Mouse (Mus musculus): ENCODE data around the gene Gm20696.

The Gm20696 gene

DNA sequence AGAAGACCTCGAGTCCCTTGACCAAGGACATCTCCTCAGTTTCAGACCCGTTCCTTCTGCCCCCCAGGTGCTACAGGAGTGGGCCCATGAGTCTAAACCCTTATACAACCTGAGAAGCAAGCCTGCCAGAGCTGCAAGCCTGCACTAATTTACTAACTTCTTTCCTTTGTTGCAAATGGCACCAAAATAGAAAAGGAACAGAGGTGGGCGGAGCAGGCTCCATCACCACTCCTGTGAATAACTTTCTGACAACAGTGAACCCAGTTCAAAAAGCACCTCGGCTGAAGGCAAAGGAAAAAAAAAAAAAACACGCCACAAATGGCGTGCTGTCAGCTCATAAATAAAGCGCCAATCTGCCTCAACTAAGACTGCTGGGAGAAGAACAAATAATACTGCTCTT lies 225.5 kb downstream of the Gm20696 start:
- no peak for DNase-seq (ENCODE audit: low read depth, low spot score)

GRCm38 (mm10) chr6:99440606-99441005 lies 226.0 kb downstream of the Gm20696 start:
- no peak for DNase-seq (ENCODE audit: low read depth, low spot score)

DNA sequence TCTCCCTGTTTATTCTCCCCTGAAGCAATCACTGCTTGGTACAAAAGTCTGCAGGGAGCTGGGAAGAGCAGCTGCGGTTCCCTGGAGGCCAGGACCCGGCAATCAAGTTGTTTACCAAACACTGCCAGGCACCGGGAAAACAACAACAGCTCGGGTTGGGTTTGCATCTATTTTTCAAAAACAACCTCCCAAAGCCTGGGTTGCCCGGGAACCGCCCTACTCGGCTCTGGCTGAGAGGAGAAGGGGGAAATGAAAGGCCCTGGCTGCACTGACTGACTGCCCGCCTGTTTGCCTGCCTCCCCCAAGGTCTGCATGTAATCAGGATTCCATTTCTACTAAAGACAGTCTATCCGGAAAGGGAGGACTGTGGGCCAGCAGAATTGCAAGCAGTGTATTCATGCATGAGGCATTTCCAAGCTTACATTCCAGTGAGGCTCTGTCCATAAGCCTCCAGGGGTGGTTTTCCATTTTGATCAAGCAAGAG lies 226.7 kb downstream of the Gm20696 start:
- DNase-seq (ENCODE audit: low read depth, low spot score) = no peak

DNA sequence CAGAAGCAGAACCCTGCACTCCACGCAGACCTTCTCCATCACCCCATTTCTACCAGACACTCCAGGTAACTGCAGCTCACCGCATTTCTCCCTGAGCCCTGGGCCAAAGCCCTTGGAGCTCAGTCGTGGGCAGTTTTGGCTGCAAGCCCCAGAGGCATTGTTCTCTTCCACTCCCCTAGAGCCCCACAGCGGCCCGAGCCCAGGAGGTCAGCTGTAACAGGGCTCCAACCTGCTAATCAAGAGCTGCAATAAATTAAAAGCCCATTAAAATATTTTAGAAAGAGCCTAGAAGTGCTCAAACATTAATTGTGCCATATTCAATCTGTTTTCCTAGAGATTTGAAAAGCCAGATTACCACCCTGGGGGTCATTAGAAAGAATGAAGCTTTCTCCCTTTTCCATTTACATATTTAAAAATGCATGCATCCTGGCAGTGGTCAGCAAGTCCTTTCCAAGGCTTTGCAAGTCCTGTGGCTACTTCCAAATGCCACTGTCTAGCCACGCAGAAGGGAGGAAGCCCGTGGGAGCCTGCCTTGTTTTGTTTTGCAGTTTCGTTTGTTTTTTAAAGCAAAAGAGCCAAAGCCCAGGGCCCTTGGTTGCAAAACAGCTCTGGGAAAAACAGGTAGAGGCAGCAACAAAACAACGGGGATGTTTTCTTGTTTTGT lies 227.3 kb downstream of the Gm20696 start:
- DNase-seq (ENCODE audit: low read depth, low spot score) = no peak

- no peak for DNase-seq (ENCODE audit: low read depth, low spot score)
These were observed 230.2 kb downstream of the Gm20696 start for GRCm38 (mm10) chr6:99436371-99436770.

DNA sequence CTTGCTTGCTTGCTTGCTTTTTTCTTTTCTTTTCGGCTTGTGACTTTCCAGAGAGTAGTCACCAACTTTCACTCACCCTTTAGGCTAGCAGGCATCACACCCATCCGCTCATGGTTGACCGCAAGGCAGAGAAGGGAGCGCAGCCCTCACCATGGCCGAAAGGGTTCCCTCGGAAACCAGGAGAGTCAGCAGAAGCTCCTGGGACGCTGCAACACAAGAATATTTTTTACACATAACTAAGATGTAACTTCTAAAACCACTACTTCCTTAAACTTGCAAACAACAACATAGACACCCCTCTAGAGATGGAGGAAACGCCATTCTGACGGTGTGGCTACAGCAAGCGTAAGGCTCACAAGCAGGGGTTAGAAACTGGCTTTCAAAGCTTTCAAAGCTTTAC lies 231.5 kb downstream of the Gm20696 start:
- DNase-seq (ENCODE audit: low read depth, low spot score) = no peak

DNA sequence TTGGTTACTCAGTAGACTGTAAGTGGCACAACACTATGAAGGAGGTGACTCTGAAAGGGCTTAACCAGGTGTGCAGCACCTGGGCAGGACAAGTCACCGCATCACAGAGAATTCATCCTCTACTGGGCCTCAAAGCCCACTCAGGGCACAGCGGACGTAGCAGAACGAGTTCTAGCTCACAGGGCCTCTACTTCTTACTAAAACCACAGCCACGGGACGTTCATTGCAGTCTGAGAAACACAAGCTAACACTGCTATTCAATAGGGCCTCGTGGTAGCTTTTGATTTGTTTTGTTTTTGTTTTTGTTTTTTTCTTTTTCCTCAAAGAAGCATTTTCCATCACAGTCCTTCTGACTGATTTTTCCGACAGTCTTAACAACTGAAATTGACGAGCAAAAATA lies 233.6 kb downstream of the Gm20696 start:
- DNase-seq (ENCODE audit: low read depth, low spot score) = no peak

GRCm38 (mm10) chr6:99431941-99432340 lies 234.7 kb downstream of the Gm20696 start:
- DNase-seq (ENCODE audit: low read depth, low spot score) = no peak

DNA sequence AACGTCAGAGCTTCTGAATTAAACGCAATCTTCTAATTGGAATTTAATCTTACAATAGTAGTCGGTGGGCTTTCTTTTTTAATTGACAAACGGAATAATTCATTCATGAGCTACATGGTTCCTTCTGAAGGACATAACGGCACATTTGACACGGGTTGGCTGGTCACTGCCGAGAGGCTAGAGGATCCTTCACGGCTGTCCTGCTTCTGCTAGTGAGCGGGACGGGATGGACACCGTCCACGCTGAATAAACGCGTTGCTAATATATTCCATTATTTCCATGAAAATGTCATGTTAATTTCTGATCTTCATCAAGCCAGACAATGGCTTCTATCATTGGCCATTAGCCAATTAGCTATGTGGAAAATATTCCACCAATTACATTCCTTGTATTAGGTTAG lies 236.0 kb downstream of the Gm20696 start:
- DNase-seq (ENCODE audit: low read depth, low spot score) = no peak

- no peak for DNase-seq (ENCODE audit: low read depth, low spot score)
These were observed 237.0 kb downstream of the Gm20696 start for GRCm38 (mm10) chr6:99429378-99430131.

DNA sequence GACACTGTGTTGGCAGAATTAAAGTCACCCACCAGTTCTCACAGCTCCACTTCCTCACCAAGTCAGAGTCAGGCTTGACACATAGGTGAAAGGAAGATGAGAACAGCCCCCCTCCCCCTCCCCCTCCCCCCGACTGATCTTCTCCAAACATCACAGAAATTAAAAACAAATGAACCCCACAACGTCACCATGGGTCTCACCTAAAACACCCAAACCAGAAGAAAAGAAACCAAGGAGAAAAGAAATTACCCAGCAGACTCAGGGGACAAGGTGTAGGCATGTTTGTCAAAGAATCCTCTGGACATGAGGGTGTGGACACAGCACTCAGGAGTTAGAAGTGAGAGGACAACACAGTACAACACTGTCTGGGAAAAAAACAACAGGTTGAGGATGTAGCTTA lies 237.6 kb downstream of the Gm20696 start:
- no peak for DNase-seq (ENCODE audit: low read depth, low spot score)

DNA sequence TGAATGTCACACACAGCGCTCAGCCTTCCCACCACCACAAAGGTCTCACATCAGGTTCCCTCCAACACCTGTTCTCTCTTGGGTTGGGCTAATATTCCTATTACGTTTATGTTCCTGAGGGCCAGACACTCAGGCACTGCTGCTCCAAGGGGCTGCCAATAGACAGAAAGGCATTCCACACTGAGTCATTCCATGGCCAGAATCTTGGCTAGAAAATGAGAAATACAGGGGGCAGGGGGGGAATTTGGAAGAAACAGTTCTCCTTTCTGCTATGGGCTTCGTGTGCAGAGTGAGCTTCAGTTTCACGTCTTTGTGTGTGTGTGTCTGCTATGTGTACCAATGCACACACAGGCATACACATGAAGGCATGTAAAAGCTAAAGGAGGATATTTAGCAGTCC lies 239.3 kb downstream of the Gm20696 start:
- no peak for DNase-seq (ENCODE audit: low read depth, low spot score)

DNA sequence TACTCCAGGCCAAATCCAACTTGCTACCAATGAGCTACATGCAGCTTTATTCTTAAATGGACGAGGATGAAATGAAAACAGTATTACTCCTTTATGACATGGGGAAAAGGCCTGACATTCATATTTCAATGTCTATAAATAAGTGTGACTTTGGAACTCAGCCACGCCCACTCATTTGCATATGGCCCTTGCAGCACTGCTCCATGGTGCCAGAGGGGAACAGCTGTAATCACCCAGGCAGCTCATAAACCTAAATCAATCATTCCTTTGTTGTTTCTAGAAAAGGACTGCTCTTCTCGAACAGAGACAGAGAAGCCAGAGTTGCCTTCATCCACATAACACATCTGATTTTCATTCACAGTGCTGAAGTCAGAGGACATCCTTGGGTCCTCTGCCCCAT lies 241.6 kb downstream of the Gm20696 start:
- DNase-seq (ENCODE audit: low read depth, low spot score) = no peak

DNA sequence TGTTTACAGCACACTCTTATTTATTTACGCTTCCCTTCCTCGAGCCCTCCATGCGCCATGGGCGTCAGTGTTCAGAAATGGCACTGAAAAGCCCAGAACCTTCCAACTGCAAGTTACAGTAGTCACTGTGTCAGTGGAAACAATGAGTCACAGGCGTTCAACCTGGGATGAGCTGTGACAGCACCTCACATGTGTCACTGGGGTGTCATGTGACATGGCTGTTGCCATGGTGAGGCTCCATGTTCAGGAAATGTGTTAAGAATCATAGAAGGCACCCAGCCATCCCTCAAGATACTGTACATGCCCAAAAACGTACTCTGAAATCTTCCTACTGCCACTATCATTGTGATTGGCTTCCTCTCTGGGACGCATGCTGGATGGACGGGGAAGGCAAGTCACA lies 245.9 kb downstream of the Gm20696 start:
- DNase-seq (ENCODE audit: low read depth, low spot score) = no peak

DNA sequence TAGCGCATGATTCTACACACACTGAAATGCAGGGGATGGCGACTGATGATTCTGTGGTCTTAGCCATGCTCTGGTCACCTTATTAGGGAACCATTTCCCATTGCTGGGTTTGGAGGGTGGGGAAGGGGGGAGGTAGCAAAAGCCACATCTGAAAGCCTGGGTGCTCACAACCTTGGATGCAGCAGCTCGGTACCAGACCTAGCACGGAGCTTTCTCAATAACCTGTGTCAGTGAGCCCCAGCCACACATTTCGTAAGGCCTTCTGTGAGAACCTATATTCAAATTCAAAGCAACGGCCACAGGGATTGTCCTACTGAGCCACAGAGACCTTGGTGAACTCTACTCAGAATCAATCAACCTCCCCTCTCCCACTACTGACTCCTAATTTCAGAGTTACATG lies 254.0 kb downstream of the Gm20696 start:
- DNase-seq (ENCODE audit: low read depth, low spot score) = no peak

DNA sequence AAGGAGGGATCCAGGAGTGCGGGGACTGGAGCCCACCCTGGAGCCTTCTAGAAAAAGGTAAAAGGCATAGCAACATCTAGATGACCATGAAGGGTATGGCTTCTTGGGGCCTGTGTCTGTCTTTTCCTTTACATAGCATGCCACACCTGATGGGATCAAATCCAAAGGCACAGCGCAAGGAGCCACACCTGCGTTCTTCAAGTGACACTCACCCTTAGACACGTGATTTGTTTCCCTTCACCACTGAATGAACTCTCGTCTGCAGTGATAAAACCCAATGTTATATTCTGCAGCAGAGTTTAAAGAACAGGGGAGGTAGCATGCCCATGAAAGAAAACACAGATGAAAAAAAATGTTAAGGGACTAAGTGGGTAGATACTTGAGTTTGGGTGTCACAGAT lies 257.0 kb downstream of the Gm20696 start:
- no peak for DNase-seq (ENCODE audit: low read depth, low spot score)

DNA sequence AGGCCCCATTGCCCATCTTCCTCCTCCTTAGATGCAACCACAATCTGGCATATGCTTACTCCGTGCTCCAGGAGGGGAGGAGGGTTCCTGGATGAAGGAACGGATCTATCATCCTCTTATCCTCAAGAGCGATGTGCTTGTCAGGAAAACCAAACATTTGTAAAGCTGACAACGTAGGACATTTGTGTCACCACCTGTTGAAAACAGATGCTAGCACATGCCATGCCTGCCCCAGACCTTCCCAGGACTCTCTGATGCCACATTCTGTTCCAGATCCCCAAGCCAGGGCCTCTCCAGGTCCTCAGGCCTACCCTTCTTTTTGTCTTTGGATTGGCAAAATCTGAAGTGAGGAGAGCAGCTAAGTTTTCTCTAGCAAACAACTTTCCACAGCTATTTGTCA lies 257.7 kb downstream of the Gm20696 start:
- no peak for DNase-seq (ENCODE audit: low read depth, low spot score)

DNA sequence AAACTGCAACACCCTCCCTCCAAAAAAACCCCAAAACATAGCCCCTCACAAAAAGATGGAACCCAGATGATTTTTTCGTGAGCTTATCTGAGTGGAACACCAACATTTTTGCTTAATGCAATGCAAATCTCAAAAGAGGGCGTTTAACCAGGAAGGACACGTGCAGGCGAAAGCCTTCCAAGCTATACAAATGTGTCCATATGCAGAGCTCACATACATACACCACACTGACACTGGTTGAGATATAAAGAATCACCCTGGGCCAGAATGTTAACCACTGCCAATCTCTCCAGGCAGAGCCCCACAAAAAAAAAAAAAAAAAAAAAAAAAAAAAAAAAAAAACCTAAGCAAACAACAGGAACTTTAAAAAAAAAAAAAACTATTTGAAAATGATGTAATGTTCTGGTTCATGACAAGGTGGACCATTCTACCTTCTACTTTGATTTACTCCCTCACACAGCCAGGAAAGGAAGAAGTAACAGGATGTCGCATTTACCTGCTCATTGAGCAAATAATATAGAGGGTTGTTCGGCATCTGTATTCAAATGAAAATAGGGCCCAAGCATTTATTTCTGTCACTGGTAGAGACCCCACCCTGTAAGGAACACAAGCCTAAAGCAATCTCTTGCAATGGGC lies 262.7 kb downstream of the Gm20696 start:
- DNase-seq (ENCODE audit: low read depth, low spot score) = no peak

GRCm38 (mm10) chr6:99402941-99403340 lies 263.7 kb downstream of the Gm20696 start:
- DNase-seq (ENCODE audit: low read depth, low spot score) = no peak

GRCm38 (mm10) chr6:99402370-99402769 lies 264.2 kb downstream of the Gm20696 start:
- DNase-seq (ENCODE audit: low read depth, low spot score) = no peak

DNA sequence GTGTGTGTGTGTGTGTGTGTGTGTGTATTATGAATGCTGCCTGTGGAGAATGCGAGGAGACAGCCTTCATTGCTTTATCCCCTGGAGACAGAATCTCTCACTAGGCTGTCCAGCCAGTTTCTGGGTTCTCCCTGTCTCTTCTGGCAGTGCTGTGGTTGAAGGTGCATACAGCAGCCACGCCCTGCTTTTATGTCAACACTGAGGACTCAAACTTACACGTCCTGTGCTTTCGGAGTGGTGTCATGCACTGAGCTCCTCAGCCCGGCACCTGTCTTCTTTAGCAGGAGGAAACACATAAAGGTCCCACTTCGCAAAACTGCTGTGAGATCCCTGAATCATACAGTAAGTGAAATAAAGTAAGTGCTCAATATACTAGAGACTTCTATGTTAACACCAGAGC lies 264.8 kb downstream of the Gm20696 start:
- no peak for DNase-seq (ENCODE audit: low read depth, low spot score)

DNA sequence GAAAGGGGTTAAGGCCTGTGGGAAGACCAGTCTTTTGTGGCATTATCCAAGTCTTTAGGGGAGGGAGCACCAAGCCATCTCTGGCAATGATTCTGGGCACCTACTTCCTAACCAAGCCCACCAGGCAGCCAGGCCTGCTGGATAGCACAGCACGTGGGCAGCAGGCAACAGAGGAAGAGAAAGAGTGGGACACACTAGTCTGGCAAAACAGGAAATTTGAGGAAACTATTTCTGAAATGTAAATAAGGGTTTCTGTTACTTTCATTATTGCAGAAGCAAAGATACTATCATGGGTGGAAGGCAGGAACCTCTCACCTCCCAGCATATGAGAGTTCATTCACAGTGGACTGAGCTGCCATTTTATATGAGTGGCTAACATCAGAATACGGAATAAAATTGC lies 265.4 kb downstream of the Gm20696 start:
- no peak for DNase-seq (ENCODE audit: low read depth, low spot score)

DNA sequence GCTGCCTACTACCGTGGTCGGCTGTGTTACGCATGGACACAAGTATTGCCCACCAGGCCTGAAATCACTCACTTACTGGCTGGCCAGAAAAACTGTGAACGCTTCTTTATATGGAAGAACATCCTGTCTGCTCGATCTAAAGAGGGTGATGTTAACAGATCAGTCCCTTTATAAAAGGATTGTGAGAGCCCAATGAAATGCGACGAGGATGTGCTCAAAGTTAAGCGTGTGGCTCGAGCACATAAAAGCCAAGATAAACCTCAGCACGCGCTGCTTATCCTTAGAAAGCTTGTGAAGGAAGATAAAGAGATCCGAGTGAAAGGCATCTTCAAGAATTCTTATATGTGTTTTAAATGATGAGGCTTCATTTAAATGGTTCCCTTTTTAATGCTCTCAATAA lies 270.9 kb downstream of the Gm20696 start:
- DNase-seq (ENCODE audit: low read depth, low spot score) = no peak

Data from embryo, embryonic 11.5 days (tissue).